Mouse (Mus musculus): ENCODE data around the gene Mrpl52.
A peak's percentile ranks its signal among the peaks of the same experiment; 100 is the strongest.

Mrpl52 gene

DNA sequence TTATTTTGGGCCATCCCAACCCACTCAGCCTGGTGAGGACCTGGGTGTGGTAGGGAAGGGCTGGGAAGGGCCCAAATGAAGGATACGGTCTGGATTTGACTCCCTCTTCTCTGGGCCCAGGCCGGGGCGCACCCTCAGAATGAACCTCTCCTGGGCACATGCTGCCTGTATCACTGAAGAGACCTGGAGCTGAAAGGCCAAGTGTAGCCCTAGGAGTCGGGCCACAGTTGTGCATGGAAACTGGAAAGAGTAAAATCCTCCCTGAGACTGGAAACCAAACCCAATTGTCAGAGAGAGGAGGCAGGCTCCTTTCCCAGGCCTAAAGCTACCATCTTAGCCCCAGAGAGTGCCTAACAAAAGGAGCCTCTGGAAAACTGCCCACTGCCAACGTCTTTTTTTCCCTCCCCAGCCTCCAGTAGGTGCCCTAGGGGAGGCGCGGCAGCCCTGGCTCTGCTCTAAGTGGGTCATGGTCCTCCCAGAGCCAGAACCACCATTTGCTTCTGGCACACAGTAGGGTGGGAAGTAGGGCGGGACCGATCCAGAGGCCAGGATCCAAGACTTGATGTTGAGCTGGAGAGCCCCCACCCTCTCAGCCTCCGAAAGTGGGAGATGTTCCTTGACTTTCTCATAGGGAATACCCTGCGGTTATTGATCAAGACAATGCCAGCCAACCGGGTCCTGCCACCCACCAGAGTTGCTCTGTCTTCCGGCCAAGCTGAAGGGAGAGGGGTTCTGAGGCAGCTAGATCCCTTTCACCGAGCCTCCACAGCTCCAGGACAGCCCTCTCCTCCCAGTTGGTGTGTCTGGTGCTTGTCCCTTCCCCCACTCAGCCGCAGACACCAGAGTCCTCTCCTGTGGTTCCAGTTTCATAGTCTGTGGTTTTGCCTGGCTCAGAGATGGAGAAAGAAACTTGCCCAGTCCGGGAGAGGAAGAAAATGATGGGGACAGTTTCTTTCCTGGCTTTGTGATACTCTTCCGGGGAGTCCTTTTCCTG lies 6.4 kb downstream of the Mrpl52 start:
- DNase-seq (ENCODE audit: low spot score in 2 of 2) = peak in 1 of 2 experiments; percentile 69

DNA sequence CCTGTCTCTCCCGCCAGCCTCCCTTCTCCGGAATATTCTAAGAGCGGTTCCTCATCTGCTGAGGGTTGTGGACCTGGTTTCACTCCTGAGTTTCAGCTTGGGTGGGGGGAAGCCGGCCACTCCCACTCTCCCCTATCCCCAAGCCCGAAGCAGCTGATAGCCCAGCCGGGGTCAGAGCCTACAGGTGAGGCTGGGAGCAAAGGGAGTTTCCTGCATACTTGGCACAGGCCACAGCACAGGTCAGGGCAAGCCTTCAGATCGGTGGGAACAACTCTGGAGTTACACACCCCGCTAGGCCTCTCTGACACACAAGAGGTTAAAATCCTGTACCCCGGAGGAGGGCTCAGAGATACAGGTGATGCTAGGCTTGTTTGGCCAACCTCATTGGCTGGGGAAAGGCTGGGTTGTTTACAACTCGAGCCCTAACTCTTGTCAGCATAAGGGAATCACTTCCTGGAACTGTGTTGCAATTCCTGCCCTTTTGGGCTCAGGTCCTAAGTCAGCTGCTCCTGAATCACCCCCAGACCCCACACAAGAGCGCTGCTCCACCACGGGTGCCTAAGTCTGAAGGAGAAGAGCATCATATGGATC lies 7.3 kb downstream of the Mrpl52 start:
- DNase-seq (ENCODE audit: low spot score in 2 of 2) = no peak

DNA sequence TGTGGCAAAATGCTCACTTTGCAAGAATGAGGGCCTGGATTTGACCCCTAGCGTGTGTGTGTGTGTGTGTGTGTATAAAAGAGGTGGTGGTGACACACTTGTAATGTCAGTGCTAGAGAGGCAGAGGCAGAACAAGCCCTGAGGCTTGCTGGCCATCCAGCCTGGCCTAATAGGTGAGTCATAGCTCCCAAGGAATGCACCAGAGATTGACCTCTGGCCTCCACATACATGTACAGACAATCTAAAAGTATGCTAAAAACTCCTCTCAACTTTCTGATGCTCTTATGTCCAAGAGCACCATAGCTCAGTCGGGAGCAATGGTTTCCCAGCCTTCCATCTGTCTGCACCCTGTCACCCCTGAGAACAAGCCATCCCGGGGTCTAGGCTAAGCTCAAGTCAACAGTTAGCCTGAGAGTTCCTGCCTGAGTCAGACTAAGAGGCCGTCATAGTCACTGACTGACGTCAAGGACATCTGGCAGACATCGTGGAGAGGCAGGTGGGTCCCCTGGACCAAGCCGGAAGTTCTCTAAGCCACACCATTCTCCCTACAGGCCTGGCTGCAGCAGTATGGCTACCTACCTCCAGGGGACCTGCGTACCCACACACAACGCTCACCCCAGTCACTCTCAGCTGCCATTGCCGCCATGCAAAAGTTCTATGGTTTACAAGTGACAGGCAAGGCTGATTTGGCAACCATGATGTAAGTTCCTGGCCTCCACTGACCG lies 8.6 kb downstream of the Mrpl52 start:
- DNase-seq (ENCODE audit: low spot score in 2 of 2) = no peak

DNA sequence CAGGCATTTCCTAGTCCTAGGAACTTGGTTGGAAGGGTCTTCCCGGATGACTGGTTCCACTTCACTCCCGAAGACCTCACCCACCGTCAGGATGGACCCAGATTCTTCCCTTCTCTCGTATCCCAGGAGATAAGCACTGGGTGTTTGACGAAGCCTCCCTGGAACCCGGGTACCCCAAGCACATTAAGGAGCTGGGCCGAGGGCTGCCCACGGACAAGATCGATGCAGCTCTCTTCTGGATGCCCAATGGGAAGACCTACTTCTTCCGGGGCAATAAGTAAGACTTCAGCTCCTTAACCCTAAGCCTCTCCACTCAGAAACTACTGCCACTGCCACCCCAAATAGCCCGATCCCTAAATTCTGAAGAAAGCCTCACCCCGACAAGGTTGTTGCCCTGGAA lies 12.4 kb downstream of the Mrpl52 start:
- DNase-seq (ENCODE audit: low spot score in 2 of 2) = peak in 1 of 2 experiments; percentile 58

DNA sequence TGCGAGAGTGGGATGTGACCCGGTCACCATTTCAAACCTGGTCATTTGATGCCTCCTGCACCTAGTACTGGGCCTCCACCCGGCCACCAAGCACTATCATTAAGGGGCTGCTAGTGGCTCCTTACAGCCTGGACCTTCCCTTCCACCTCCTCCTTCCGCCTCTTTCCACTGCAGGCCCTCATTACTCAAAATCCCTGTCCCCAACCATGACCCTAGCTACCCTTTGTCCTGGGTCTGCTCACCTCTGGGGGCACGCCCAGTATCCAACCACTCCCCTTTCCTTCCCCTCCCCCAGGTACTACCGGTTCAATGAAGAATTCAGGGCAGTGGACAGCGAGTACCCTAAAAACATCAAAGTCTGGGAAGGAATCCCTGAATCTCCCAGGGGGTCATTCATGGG lies 12.9 kb downstream of the Mrpl52 start:
- no peak for DNase-seq (ENCODE audit: low spot score in 2 of 2)

DNA sequence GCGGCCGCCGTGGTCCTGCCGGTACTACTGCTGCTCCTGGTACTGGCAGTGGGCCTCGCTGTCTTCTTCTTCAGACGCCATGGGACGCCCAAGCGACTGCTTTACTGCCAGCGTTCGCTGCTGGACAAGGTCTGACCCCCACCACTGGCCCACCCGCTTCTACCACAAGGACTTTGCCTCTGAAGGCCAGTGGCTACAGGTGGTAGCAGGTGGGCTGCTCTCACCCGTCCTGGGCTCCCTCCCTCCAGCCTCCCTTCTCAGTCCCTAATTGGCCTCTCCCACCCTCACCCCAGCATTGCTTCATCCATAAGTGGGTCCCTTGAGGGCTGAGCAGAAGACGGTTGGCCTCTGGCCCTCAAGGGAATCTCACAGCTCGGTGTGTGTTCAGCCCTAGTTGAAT lies 13.8 kb downstream of the Mrpl52 start:
- peak in 1 of 2 experiments; percentile 61 for DNase-seq (ENCODE audit: low spot score in 2 of 2)

DNA sequence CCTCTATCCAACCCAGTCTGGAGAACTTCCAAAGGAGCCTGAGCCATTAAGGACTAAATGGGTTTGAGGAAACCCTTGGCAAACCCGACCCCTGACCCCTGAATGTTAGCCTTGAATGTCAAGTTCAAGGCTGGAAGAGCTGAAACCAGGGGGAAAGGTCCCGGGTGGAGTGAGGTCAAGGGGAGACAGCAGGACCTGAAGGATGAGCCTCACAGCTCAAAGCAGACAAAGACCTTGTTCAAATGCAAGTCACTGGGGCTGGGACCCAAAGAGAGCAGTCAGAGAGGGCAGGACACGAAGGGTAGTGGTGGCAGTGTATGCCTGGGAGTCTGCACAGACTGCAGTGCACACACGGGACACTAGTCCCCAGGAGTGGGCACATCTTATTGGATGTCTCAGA lies 14.7 kb downstream of the Mrpl52 start:
- peak in 1 of 2 experiments; percentile 56 for DNase-seq (ENCODE audit: low spot score in 2 of 2)

DNA sequence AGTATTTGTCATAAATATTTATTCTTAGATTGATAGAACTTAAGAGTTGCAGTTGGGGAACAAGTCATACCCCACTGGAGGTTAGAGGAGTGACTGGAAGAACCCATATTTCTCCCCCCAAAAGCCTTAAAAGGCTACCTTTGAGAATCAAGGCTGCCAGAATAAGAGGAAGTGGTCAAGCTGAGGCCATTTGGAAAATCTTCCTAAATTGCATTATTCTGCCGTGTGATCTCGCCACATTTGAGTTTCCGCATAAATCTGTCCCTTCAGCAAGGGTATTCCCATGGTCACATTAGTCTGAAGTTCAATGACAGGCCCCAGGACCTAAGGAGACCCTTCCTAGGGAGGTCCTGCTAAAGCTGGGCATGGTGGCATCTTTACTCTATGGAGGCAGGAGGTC lies 15.8 kb downstream of the Mrpl52 start:
- no peak for DNase-seq (ENCODE audit: low spot score in 2 of 2)

DNA sequence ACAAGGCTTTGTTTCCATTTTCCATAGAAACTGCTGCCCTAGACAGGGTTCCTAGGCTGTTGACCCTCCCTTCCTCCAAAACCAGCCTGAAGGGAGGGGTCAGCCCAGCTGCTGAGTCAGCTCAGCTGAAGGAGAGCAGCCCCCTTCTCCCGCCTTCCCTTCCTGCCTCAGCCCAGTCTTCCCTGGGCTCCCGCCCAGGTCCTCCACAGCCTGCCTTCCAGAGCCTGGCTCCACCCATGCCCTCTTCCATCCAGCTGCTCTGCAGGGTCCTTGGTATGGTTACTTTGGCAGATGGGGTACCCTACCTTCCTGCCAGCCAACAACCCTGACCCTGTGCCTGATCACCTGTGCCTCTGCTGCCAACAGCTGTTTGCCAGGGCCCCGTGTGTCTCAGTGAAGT lies 16.5 kb downstream of the Mrpl52 start:
- no peak for DNase-seq (ENCODE audit: low spot score in 2 of 2)

DNA sequence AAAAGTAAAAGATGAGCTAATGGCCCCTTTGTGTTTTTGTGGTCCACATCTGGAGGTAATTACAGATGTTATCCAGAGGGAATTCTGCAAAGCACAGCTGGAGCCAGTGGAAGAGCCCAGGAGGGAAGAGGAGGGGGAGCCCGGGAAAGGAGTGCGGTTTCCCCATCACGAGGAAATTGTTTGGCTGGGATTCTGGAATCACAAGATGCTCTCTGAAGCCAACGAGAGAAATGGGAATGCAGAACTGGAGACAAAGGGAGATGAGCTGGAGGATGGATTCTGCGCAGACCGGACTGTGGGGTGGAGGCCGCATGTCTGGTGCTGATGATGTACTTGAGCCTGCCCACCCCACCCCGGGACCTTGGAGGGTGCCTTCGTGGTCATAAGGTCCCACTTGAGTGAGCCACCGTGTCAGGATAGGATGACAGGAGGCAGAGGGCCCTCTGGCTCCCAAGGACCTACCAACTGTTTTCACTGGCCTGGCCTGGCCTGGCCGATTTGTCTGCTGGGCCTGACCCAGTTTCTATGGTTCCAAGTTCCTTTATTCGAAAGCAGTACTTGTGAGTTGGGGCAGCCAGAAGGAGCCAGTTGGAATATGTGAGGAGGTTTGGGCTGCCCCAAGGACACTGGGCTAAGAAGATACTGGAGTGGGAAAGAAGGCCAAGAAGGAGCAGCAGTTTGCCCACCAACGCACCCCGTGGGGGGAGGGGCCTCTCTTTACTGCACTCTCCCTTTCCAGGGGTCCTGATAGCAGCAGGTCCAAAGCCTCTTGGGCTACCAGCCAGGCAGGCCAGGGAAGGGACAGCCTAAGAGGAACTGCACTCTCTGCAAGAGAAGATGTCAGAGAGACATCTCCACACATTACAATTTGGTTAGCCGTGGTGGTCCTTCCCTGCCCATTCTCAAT lies 17.3 kb downstream of the Mrpl52 start:
- DNase-seq (ENCODE audit: low spot score in 2 of 2) = no peak

DNA sequence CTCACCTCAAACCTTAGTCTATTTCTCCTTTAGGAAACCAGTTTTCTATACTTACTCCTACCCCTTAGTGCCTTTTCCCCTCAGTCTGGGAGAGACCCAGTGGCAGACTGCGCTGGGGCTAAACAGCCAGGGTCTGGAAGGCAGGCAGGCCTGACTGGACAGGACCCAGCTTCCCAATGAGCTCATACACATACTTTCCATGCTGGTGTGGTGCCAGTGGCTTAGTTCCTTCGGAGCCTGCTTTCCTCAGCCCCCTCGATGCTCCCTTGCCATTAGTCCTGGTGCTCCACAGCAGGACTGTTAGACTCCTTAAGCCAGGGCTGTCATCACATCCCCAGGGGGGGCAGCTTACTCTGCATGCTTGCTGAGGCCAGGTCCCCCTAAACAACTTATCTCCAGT lies 18.8 kb downstream of the Mrpl52 start:
- no peak for DNase-seq (ENCODE audit: low spot score in 2 of 2)

DNA sequence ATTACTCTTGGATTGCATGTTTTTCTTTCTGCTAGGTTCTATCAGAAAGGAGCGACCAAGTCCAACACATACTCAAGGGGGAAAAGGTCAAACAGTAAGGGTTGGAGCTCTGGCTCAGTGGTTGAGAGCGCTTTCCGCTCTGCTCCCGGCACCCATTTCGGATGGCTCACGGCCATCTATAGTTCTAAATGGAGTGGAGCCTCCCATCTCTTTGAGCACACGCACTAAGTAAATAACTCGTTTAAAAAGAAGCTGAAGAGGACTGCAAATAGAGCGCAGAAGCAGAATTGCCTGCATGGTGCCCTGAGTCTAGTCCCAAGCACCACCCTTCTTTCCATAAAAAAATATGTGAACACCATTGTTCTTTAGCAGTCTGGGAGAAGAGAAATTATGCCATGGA lies 26.9 kb downstream of the Mrpl52 start:
- DNase-seq (ENCODE audit: low spot score in 2 of 2) = no peak

DNA sequence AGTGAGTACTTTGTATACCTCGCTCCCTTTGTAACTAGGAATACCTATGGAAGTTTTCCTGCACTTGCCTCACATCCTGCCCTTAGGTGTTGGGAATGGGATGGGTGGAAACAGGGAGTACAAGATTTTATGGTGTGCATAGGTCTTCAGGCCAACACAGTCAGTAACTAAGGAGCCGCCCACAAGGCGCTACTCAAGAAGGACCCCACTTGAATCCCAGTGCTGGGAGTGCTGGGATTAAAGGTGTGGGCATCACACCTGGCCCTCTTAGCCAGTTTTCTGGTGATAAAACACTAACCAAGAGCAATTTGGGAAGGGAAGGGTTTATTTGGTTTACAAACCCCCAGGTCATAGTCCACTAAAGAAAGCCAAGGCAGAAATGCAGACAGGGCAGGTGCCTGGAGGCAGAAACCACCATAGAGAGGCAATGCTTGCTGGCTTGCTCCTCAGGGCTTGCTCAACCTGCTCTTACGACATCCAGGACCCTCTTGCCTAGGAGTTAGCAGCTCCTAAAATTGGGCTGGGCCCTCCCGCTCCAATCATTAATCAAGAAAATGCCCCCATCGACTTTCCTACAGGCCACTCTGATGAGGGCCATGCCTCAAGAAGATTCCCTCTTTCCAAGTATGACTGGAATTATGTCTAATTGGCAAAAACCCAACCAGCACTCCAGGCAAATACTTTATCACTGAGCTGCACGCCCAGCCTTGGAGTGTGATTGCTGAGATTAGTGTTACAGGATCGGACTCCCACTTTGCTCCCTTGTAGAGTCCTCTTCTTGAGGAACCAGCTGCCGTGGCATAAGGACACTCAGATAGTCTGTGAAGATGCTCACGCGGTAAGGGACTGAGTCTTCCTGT lies 28.2 kb downstream of the Mrpl52 start:
- DNase-seq (ENCODE audit: low spot score in 2 of 2) = no peak

DNA sequence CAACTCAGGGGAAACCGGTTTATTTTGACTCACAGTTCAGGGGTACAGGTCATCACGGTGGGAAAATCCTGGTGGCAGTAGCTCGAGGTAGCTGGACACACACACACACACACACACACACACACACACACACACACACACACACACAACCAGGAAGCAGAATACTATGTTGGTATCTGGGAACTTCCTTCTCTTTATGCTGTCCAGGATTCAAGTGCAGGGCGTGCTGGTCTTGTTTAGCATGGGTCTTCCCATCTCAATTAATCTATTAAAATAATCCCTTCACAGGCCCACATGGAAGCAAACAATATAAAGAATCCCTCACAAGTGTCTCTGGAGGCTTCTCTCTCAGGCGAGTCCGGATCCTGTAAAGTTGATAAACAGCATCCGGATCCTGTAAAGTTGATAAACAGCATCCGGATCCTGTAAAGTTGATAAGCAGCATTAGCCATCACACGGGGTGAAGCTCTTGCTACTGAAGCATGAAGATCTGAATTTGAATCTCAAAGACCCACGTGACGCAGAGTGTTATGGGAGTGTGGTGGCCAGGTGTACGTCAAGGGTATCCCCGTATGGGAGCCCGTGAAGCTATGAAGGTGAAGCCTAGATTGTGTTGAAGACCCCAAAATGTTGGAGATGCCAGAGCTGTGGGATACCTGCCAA lies 31.3 kb downstream of the Mrpl52 start:
- no peak for DNase-seq (ENCODE audit: low spot score in 2 of 2)

DNA sequence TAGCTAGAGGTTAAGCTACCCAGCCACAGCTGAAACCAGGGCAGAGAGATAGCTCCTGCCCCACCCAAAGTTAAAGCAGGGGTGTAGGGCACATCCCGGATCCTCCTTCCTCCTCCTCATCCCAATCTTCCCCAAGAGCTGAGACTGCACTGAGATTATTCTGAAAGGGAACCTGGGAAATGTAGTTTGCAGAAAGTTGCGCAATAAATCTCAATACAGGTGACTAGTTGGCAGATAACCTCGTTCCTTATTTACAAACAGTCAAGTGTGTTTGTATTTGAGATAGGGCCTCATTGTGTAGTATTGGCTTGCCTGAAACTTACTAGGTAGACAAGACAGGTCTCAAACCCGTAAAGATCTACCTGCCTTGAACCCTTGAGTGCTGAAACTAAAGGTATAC lies 35.4 kb downstream of the Mrpl52 start:
- no peak for DNase-seq (ENCODE audit: low spot score in 2 of 2)

DNA sequence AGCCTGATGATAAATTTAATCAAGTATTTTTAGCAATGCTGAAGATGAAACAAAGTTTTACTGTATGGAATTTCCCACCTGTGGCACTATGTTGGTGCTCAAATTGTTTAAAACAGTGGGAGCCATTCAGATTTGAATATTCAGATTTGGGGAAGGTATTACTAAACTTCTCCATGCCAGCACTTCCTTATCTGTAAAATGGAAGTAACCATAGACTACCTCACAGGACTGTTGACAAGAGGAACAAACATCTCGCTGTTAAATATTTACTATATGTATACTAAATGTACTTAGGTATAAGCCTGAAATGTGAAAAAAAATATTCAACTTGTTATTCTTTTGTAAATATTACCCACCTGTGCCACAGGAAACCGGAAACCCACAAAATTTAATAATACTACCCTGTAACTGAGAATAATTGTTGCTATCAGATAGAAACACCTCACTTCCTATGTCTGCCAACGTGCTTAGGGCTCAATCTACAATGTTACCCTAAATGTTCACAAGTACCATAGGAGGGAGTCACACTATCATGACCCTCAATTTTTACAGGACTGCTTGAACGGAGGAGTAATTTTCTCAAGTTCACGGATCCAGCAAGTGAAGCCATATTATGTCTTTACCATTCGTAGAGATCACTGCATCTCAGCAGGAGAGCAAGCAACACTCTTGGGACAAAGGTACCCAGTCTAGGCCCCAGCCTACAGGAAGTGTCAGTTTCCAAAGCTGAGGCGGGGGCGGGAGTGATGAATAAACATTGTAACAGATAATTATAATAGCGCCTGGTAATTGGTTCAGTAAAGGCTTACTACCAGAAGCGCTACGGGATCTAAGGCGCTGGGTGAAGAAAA lies 36.6 kb downstream of the Mrpl52 start:
- DNase-seq (ENCODE audit: low spot score in 2 of 2) = no peak

DNA sequence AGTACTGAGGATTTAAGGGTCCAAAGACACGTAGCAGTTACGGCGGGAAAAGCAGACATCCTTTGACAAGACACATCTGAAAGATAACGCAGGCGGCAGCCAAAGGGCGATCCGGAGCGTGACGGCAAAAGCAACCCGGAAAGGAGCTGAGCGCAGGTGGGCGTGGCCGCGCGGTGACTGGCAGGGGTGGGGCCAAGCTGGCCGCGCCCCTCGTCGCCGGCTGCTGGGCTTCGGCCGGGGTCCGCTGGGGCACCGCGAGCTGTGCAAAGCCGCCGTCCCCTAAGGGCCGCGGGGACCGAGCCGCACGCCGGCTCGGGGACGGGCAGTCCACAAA lies 37.2 kb downstream of the Mrpl52 start, which contains the start of gene Lrp10:
TSS of gene Lrp10 (plus strand) at position 179 of the 334 bp plus-strand sequence.
- peak; percentile 94 to 98 for DNase-seq (ENCODE audit: low spot score in 2 of 2)

DNA sequence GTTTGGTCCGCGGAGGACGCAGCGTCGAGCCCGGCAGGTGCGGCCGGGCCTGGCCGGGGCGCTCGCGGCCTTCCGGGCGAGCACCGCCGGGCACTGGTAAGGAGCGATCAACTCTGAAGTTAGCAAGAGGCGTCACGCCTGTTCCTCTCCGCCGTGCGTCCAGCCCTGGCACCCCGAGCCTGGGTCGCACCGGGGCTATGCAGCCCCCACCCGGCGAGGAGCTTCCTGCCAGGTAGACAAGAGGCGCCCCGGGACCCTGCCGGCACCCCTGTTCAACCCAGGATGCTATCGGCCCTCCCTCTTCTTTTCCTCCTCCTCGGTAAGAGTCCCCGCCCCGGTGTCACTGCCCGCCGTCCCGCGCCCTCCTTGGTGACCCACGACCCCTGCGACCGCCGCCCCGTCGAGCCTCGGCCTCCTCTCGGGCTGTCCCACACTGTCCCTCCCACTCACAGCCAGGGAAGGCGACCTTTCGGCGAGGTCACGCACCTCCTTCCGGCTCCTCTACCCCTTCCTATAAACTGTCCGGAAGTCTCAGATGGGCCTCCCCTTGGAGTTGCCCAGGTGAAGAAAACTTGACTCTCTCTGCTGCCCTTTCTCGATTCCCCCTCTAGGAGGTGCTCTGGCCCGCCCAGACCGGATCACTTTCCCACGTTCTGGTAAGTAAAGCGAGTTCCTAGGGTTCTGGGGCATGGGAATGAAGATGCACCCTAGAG lies 37.7 kb downstream of the Mrpl52 start:
- DNase-seq (ENCODE audit: low spot score in 2 of 2) = peak; percentile 81 to 87

Measured in spleen, postnatal 4 days (tissue).